Mouse (Mus musculus) adrenal gland, postnatal 4 days (tissue): Measurements from ENCODE around the gene Btbd9. TPM values are rescaled to one million over a fixed set of nuclear protein-coding genes. Genes with fewer than 3 reads are reported as not detected.
"Not testable (repeated sequence)": the region's sequence is repeated elsewhere in the genome, so short reads cannot be mapped to it uniquely, and the experiment has no call there.

Experiments
- DNase-seq, 2 experiments: peaks; one replicate each; pipeline ENCODE4 v3.0.0; 2021 to 2022; ENCODE audit warnings: low spot score in 2 of 2, mixed read lengths in 2 of 2
- total RNA-seq, 2 experiments: library from RNA; stranded (reverse); gene quantifications; 2 replicates each; pipeline ENCODE4 v1.2.3; 2021

Gene Btbd9
- total RNA-seq, 2 experiments from 2014 or later: 40.4 to 41.5 TPM

DNA sequence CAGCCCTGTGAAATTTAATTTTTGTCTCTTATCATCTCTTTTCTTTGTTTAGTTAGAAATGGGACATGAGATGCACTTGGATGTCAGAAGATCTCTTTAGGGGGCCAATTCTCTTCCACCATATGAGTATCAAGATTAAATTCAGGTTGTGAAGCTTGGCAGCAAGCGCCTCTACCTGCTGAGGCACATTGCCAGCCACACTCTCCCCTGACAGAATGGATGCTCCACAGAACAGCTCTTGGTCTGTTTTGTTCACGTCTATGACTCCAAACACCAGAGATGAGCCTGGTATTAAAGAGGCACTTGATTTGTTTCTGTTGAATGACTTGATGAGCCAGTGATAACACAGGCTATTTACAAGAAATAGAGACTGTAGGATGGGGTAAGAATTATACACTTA, 13.5 kb downstream of the Btbd9 start:
- no peak for DNase-seq

DNA sequence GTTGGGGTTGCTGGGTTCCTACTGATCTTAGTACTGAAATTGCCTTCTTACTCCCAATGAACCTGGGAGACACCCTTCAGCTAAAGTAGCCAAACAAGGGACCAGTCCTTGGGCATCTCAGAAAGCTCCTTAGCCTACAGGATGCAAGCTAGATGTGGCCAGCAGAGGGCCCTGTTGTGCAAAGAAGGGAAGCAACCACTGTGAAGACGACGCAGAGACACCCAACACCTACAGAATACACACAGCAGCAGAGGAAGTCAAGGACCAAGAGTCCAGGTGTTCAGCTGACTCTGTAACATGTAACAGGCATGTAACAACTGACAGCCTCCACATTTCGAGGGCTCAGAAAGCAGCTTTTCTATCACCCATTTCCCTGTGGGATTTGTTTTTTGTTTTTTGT, 16.8 kb downstream of the Btbd9 start:
- DNase-seq: peak; percentile 46 to 52

DNA sequence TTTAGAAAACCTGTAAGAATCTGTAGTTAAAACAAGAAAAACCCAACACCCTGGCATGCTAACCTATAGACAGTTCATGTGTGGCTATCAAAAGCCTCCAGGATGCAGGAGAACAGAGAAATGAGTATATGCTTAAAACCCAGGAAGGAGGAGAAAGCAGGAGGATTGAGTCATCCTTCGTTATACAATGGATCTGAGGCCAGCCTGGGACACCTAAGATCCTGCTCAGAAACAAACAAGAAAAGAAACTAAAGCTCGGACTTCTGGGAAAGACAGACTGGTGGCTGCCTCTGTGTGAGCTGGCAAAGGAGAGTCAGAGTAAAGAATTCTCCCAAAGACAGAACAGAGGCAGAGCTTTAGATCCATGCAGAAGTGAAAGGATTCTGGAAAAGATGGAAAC, 17.7 kb downstream of the Btbd9 start:
- no peak for DNase-seq

DNA sequence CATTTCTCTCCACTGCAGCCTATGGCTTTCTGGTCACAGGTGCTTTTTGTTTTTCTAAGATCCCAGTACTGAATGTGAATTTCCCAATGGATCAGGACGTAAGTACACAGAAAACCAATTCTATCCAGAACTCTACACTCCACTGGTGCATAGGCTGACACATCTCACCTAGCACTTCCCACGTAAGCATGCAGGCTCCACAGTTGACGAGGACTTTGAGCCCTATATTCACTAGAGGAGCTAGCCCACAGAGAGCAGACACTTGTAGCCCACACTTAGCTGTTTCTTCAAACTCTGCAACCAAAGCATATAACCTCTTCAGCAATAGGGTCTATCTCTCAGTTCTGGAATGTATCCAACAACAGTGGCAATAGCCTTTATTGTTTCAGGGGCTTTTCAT, 19.8 kb downstream of the Btbd9 start:
- DNase-seq: no peak

DNA sequence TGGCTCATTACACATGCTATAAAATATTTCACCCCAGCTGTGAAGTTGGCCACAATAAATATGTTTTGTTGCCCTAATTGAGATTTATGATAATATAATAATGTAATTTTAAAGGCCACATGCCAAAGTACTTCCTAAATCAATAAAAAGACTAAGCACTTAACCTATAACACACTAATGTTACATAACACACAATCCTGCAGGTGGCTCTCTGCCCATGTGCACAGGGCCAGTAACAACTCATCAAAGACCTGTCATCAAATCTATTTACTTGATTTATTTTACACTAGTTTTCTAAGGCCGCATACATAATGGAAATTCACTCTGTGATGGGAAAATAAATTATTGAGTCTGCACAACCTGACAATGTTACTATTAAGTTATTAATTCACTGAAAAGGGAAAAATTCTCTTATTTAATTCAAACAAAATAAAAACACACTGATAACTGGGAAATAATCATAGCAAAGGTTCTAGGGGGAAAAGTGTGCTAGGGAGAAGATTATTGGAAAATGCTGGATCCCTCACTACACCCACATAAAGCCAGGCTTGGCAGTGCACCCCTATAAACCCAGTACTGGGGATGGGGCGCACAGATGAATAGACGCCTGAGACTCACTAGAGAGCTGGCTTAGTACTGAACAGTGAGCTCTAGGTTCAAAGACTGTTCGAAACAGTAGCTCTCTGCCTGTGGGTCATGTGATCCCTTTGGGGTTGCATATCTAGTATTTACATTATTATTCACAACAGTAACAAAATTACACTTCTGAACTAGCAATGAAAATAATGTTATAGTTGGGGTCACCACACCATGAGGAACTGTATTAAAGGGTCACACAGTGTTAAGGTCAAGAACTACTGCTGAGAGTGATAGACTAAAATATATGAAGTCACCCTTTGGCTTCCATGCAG, 23.0 kb downstream of the Btbd9 start:
- no peak for DNase-seq

DNA sequence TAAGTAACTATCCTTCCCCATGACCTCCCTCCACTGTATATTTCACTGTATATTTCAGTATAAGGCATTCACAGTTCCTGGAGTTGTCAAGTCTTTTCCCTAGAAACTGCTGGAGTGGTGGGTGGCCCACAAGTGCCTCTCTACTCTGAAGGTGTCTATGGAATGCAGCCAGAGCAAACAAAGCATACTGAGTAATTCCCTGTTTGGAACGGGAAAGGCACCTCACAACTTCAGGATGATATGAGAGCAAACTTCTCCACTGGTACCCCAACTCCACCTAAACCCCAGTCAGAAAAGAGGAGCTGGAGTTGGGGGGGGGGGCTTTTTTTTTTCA, 25.5 kb downstream of the Btbd9 start:
- DNase-seq: no peak

DNA sequence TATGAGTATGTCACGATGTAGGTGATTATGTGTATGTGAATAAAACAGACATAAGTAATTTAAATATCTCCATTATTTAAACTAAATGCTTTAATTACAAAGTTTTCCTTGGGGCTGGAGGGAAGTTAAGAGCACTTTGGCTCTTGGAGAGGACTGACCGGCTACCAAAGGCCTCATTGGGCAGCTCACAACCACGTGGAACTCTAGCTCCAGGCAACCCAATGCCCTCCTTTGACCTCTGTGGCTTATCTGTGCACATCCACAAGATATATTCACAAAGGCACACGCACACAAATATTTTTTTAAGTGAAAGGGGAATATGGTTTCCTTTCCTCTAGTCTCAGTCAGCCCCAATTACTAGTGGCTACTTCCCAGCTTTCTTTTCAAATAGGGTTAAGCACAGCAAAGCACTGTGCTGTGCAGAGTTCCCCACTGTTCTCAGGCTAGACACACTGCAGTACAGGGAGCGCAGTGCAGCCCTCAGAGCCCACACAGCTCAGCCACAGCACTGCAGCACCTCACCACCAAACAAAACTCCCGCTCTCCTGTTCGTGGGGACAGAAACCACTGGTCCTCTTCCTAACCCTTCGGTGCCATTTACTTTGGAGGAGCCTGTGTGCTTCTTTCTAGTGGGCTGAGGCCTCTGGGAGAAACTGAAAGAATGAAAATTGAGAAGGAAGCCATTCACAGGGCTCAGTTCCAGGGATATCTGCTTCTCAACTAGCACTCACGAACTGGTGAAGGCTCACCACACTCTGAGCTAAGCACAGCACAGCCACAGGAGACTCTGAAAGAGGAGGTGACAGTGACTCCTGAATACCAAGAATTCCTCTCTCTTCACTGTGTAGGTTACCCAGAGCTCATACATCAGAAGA, 26.2 kb downstream of the Btbd9 start:
- no peak for DNase-seq

DNA sequence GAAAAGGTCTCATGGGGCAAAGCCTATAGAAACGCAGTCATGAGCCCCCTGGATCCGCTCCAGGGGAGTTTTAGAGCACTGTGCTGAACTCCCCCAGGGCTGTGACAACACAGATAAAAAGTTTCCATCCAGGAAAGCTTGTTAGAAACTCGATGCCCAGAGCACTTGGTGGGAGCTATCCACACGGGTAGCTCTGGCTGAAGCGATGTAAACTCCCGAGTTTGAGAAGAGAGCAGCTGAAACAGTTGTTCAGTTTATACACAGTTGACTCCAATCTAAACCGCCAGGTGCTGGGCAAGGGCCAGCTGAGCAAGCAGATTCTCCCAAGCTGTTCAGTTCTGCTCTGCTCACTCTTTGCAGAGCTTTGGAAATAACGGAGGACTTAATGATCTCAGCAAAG, 37.2 kb downstream of the Btbd9 start:
- DNase-seq: no peak

DNA sequence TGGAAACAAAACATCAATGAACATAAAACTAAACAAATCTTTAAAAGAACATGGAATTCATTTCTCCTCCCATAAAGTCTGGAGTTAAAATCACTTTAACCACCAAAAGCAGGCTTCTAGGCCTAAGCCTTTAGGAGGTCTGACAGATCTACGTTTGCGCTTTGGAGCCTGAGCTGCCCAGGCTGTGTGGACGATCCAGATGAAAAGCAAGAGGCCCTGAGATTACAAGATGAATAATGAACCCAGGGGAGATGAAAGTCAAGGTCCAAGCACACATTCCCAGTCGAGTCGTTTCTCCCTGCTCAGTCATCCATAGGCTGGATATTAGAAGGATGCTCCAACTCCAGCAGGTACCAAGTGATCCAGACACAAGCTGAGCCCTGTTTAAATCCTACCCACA, 39.6 kb downstream of the Btbd9 start:
- DNase-seq: no peak

DNA sequence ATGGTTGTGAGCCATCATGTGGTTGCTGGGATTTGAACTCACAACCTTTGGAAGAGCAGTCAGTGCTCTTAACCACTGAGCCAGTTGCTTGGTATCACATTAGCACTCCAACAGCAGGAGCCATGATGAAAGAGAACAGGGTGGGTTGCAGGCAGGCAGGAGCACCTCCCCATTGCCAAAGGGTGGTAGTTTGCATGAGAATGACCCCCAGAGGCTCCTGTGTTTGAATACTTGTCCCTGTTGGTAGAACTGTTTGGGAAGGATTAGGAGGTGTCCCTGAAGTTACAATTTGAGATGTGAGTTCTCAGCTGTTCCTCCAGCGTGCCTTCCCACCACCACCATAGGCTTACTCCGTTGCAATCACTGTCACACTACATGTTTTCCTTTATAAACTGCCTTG, 43.2 kb downstream of the Btbd9 start:
- DNase-seq: no peak

DNA sequence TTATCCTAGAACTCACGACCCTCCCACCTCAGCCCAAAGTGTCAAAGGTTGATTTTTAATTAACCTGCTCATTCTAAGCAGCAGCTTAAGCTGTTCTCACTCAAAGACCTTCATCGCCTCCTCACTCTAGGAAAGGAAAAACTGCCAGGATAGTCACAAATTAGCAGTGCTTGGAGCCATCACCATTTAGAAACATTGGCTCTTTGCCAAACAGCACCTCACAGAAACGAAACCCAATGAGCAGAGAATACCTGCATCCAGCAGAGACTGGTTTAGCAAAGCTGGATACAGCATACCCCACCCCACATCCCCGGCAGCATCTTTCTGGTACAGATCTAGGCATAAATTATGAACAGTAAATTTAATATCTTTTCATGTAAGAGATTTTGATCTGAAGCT, 45.7 kb downstream of the Btbd9 start:
- no peak for DNase-seq

DNA sequence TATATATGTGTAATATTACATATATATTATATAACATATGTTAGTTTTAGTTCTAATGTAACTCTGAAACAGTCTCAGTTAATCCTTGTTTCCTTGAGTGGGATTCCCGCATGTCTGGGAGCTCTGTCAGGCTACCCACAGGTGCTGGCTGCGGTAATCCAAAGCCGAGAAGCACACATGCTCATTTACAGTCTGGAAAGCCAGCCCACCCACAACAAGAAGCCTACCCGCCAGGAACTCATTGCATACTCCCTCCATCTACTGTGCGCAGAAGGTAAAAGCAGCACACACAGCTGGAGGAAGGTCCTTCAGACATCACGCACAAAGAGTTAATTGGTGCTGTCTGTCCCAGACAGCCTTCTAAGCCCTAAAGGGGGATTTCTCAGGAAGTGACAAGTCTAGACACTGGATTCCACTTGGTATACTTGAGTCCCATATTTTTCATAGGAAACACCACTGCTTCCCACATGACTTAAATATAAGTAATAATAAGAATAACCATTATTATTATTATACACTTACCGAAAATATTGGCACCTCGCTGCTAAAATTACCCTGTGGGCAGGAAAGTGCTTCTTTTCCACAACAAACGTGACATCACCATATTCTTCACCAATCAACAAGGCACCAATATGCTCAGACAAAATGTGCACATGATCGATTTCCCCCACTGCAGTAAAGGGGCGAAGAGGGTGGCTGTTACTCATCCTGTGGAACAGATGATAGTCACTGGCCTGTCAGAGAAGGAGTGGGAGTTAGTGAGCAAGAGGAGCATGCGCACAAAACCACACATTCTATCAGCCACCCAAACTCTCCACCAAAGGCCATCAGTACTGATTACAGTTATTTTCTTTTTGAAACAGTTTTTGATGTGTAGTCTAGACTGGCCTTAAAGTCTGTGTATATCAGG, 46.4 kb downstream of the Btbd9 start:
- no peak for DNase-seq

DNA sequence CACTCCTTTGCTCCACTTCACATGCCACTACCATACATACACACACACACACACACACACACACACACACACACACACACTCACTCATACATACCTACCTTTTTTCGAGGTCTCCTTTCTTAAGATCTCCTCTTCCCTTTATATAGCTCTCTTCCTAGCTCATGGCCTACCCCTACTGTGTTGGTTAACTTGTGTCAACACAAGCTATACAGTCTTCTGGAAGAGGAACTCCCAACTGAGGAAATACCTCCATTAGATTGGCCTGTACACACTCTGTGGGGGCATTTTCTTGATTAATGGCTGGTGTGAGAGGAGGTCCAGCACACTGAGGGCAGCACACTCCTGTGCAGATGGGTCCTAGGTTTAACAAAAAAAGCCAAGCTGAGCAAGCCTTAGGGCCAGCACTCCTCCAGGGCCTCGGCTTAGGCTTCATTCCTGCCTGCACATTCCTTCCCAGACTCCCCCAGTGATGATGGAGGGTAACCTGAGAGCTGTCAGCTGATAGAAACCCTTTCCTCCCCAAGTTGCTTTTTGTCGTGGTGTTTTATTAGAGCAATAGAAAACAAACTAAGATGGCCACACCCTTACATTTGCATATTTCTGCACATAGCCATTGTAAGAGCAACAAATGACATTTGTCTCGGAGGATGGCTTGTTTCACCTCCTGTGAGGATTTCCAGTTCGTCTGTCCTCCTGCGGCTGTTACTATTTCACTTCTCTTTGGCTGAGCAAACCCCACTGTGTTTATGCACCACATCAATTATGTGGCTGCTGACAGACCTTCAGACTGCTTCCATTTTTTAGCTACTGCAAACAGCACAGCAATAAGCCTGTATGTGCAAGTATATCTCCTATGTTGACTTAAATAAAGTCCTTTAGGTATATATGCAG, 50.6 kb downstream of the Btbd9 start:
- no peak for DNase-seq

DNA sequence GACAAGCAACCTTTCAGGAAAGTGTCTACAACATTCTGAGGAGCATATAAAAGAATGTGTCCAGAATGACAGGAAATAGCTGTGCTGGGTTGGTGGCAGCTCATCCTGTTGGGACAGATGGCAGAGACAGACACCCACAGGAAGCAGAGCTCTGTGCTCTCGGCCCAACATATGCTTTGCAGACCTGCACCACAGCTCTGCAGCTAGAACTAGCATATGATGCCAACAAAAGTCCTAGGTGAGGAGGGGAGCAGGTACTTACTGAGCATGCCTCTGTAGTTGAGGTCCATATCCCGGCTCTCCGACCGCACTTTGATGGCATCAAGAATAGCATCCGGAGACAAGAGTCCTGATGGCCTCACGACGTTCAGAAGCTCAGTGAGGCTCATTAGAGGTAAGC, 51.8 kb downstream of the Btbd9 start:
- no peak for DNase-seq

DNA sequence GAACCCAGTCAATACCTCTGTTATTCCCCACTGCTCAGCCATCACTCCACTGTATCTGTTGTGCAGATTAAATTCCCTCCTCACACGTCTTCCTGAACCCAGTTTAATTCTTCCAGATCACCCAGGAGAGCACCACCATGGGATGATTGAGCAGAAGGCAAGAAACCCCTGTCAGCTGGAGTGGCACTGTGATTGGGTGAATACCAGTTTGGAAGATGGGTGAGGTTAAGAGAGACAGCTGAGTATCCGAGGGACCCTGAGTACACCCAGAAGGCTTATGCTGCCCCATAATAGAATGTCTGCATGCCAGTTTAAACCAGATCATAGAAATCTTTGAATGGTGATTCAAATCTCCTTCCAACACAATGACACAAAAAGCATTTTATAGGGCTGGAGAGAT, 52.5 kb downstream of the Btbd9 start:
- DNase-seq: no peak

DNA sequence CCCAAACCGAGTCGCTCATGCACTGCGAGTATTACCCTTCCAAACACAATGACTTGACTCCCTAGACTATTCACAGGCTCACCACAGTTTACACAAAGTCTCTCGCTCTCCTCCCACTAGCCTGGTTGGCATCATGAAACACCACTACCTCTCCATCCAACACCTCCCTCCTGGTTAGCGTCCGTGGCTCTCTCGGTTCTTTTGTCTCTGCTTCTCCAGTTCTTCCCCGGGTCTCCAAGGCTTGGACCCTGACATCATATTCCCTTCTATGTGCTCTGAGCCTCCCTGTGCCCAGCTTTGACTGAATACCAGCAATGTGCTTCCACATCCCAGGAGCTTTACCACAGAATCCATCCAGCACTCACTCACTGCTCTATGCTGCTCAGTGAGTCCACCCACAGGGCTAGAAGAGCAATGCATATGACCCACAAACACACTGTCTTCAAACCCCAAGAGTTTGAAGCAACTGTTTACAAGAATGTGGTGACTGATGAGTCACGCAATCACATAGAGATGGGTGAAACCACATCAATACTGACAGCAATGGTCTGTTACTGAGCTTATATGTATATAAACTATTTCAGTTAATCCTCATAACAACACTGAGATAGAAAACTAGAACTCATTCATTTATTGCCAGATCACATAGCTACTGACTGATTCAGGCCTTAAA, 53.7 kb downstream of the Btbd9 start:
- DNase-seq: no peak

DNA sequence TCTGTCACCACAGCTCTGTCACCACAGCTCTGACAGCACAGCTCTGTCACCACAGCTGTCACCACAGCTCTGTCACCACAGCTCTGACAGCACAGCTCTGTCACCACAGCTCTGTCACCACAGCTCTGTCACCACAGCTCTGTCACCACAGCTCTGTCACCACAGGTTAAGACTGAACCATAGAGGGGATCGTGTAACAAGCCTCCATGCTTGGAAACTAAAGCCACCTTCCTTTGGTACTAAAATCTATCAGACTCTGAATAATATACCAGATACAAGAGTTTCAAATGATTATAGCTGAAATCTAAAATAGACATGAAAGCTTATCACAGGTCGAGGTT, 57.1 kb downstream of the Btbd9 start:
- not testable (repeated sequence) for DNase-seq

DNA sequence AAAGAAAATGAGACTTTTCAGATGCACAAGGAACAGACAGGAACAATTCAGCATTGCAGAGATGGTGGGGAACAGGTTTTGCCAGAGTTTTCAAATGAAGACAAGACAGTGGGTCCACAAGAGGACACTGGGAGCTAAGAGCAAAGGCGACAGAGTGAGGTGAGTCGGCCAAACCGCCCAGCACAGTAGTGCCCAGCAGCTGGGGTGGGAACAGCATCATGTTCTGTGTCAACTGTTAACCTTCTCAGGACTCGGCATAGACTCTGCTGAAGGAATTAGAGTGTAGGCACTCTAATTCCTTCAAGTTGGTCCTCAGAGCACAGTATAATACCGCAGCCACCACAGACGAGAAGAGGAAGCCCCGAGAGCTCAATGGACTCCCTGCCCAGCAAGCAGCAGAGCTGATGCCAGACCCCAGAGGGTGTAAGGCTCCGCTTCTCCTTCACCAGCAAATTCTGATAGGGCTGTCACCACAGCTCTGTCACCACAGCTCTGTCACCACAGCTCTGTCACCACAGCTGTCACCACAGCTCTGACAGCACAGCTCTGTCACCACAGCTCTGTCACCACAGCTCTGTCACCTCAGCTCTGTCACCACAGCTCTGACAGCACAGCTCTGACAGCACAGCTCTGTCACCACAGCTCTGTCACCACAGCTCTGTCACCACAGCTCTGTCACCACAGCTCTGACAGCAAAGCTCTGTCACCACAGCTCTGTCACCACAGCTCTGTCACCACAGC, 57.7 kb downstream of the Btbd9 start:
- DNase-seq: no peak
